Mouse (Mus musculus) kidney, adult 2 months (tissue): ENCODE data around the gene Fbxo4. TPM values are rescaled to one million over a fixed set of nuclear protein-coding genes. Genes with fewer than 3 reads are reported as not detected.
A peak's percentile ranks its signal among the peaks of the same experiment; 100 is the strongest.

Source experiments
- DNase-seq: peaks from one replicate; pipeline ENCODE4 v3.0.0; 2021
- H3K27ac ChIP-seq: fragments of 200-500 bp; 2 replicates; pipeline ENCODE4 v1.5.1; 2012; ENCODE audit warnings: low read depth, low read length, control low read depth, inconsistent platforms; ENCODE audit not compliant: insufficient read depth
- H3K27me3 ChIP-seq: fragments of 200-500 bp; replicated peaks from 2 replicates; pipeline ENCODE4 v1.6.1; 2012; ENCODE audit warnings: mild to moderate bottlenecking, moderate library complexity, low read length, inconsistent platforms; ENCODE audit not compliant: control insufficient read depth, insufficient read depth
- H3K36me3 ChIP-seq: fragments of 200-500 bp; 2 replicates; pipeline ENCODE4 v1.6.1; 2012; ENCODE audit warnings: mild to moderate bottlenecking, moderate library complexity, low read length, inconsistent platforms; ENCODE audit not compliant: control insufficient read depth, insufficient read depth
- H3K4me1 ChIP-seq: fragments of 200-500 bp; 2 replicates; pipeline ENCODE4 v1.6.1; 2011; ENCODE audit warnings: low read length; ENCODE audit not compliant: control insufficient read depth, insufficient read depth
- H3K4me3 ChIP-seq: fragments of 200-500 bp; 2 replicates; pipeline ENCODE4 v1.5.1; 2011; ENCODE audit warnings: mild to moderate bottlenecking, low read depth, low read length, control low read depth; ENCODE audit not compliant: insufficient read depth
- CTCF ChIP-seq: fragments of 200-500 bp; conservative IDR thresholded peaks from 2 replicates; pipeline ENCODE4 v1.5.1; 2011; ENCODE audit warnings: low read depth, mild to moderate bottlenecking, control low read depth, low read length, moderate library complexity, mixed read lengths; ENCODE audit not compliant: insufficient read depth, insufficient read length
- POLR2A ChIP-seq: fragments of 200-500 bp; IDR thresholded peaks from one replicate; pipeline ENCODE4 v1.6.1; 2011; ENCODE audit warnings: low read depth, low read length, control low read depth
- WGBS: fragments of 180-500 bp; shearing (Covaris S2); methylation state at CpG from one replicate; pipeline ENCODE4 v1.1.7; 2018; 5-methylcytosine and 5-hydroxymethylcytosine counted together
- polyA plus RNA-seq: library from polyadenylated mRNA; depleted of rRNA; stranded (reverse); fragments of >200 nt; gene quantifications from 2 replicates; pipeline ENCODE4 v1.2.3, GENCODE M21; 2012

Fbxo4 gene
- polyA plus RNA-seq, 1 experiment = 10.7 TPM

GRCm38 (mm10) chr15:3995448-3996266 is 16.3 kb upstream of the Fbxo4 start, which contains the start of gene AW549877:
TSS of gene AW549877 (minus strand) at chr15:3995744.
- peaks cover 6% of the 10 kb centered on the region for H3K36me3 ChIP-seq
- peak within 1 kb of the TSS; percentile 77 for H3K4me3 ChIP-seq
- WGBS = under 1% methylated on average over 61 of the region's 61 CpGs
- DNase-seq = peak; percentile 99
- no peaks in the 10 kb centered on the region for H3K27me3 ChIP-seq
- H3K4me1 ChIP-seq = no peaks in the 10 kb centered on the region; the same call in 1 of the 2 replicates
- peak within 1 kb of the TSS; percentile 99 for H3K27ac ChIP-seq
- TF ChIP-seq CTCF (no peak), POLR2A (peak; percentile 89)

- H3K36me3 ChIP-seq = peaks cover 9% of the 10 kb centered on the region
- TF ChIP-seq CTCF (no peak), POLR2A (no peak)
- H3K27me3 ChIP-seq = no peaks in the 10 kb centered on the region
- H3K4me1 ChIP-seq = no peaks in the 10 kb centered on the region; the same call in 1 of the 2 replicates
- peak overlapping the region; percentile 77 for H3K4me3 ChIP-seq
- WGBS = 13% methylated on average over 14 of the region's 14 CpGs
- DNase-seq = no peak
- H3K27ac ChIP-seq = peak overlapping the region; percentile 95
These were observed 15.6 kb upstream of the Fbxo4 start for GRCm38 (mm10) chr15:3994852-3995447.

GRCm38 (mm10) chr15:3987981-3988380 is 8.6 kb upstream of the Fbxo4 start:
- no peaks in the 10 kb centered on the region for H3K27me3 ChIP-seq
- H3K27ac ChIP-seq = no peak overlapping the region
- no peak overlapping the region for H3K4me3 ChIP-seq
- DNase-seq = peak; percentile 56
- 74% methylated on average over 2 of the region's 2 CpGs for WGBS
- H3K36me3 ChIP-seq = peaks cover 26% of the 10 kb centered on the region
- TF ChIP-seq POLR2A (no peak), CTCF (no peak)
- no peaks in the 10 kb centered on the region for H3K4me1 ChIP-seq

- TF ChIP-seq CTCF (no peak), POLR2A (no peak)
- Histone ChIP-seq H3K36me3 (peaks cover 21% of the 10 kb centered on the region), H3K4me3 (no peak overlapping the region), H3K27ac (no peak overlapping the region), H3K4me1 (0 out of 2 replicates have a peak, but pooled peaks cover under 1% of the 10 kb centered on the region), H3K27me3 (no peaks in the 10 kb centered on the region)
- no peak for DNase-seq
- 75% methylated on average over 2 of the region's 2 CpGs for WGBS
These were observed 5.5 kb upstream of the Fbxo4 start for GRCm38 (mm10) chr15:3984876-3985275.

GRCm38 (mm10) chr15:3982732-3983131 is 3.4 kb upstream of the Fbxo4 start:
- no peak for TF ChIP-seq CTCF
- TF ChIP-seq POLR2A = no peak
- WGBS = 82% methylated on average over 5 of the region's 5 CpGs

GRCm38 (mm10) chr15:3979871-3980270 is 498 bp upstream of the Fbxo4 start:
- H3K27ac ChIP-seq = peak overlapping the region; percentile 99
- WGBS = 53% methylated on average over 3 of the region's 3 CpGs

More at GRCm38 (mm10) chr15:3982732-3983131, 3.4 kb upstream of the Fbxo4 start:
- 0 out of 2 replicates have a peak, but pooled peaks cover 4% of the 10 kb centered on the region for H3K4me1 ChIP-seq
- no peaks in the 10 kb centered on the region for H3K27me3 ChIP-seq
- H3K36me3 ChIP-seq = peaks cover 18% of the 10 kb centered on the region
- no peak for DNase-seq
- H3K27ac ChIP-seq = no peak overlapping the region
- no peak overlapping the region for H3K4me3 ChIP-seq

GRCm38 (mm10) chr15:3978279-3978678 is 1.1 kb downstream of the Fbxo4 start:
- H3K27ac ChIP-seq = no peak overlapping the region
- DNase-seq = no peak
- WGBS = 92% methylated on average over 2 of the region's 2 CpGs
- H3K4me1 ChIP-seq = 0 out of 2 replicates have a peak, but pooled peaks cover 4% of the 10 kb centered on the region
- no peak overlapping the region for H3K4me3 ChIP-seq
- H3K27me3 ChIP-seq = no peaks in the 10 kb centered on the region
- peaks cover 4% of the 10 kb centered on the region; the same call in 1 of the 2 replicates for H3K36me3 ChIP-seq
- no peak for TF ChIP-seq POLR2A
- no peak for TF ChIP-seq CTCF

More at GRCm38 (mm10) chr15:3979871-3980270, 498 bp upstream of the Fbxo4 start:
- TF ChIP-seq CTCF (no peak), POLR2A (no peak)
- Histone ChIP-seq H3K36me3 (peaks cover 7% of the 10 kb centered on the region), H3K27me3 (no peaks in the 10 kb centered on the region), H3K4me1 (0 out of 2 replicates have a peak, but pooled peaks cover 4% of the 10 kb centered on the region), H3K4me3 (no peak overlapping the region)
- no peak for DNase-seq
